Mouse (Mus musculus) regulatory T cell (primary cell): ENCODE data around the gene Abcc4.

Source experiments
- in situ Hi-C: fragments of 300-600 bp; cut with MboI, MseI; formaldehyde crosslinking; loops from one replicate; pipeline ENCODE4 v1.15.1; 2025; ENCODE audit warnings: high pct_unique_total_duplicates

Abcc4 gene

DNA sequence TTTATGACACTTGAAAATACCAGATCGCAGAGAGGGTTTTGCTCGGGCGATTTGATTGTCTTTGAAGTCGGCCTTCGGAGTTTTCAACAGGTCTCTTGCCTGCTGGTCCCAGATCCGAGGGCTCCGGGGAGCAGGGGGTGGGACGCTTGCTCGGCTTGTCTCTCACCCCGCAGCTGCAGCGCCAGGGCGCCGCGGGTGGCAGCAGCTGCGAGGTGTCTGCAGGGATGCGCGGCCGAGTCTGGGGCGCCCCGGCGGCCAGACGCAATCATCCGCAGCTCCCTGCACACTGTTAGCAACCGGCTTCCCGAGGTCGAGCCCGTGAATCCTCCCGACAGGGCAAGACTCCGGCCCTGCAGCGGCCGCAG lies 269.2 kb downstream of the Abcc4 start:
- in situ Hi-C loops, result no loop called here

DNA sequence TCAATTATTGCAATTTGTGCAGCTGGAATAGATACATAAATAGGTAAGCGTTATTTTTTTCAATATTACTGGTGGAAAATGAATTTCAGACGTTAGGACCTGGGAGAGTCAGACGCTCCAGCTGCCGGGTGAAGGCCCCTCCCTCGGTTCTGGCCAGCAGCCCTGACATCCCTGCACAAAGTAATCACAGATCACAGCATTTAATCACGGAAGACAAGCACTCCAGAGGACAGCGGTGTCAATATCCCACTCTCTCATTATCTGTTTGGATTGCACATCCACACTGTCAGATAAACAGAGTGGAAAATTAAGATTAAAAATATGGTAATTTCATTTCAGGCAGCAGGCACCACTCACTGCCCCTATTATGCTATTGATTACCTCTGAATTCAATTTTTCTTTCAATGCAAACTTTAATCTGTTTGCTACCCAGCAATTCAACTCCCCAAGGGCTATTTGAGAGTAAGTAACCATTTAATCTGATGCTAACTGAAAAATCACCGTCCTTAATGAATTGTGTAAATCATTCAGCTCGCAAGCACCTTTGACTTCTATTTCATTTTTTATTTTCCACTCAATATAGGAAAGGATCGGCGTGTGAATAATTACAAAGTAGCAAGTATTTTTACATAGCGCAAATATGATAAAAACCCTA lies 270.2 kb downstream of the Abcc4 start:
- in situ Hi-C loops, result no loop called here

DNA sequence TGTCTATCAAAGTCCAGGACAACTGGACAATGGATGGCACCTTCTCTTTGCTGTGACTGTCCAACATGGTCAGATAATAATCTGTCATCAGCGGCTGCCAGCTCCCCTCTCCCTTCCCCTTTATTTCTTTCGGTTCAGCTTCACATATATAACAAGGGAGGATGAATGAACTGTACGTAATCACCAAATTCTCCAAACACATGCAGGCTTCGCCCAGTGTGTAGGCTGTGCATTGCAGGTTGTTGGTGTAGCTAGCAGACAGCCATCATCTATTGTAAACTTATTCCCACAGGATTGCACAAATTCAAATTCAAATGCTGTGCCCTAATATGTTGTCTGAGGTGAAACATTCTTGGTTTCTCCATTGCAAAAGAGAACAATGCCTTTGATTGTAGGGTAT lies 271.2 kb downstream of the Abcc4 start:
- in situ Hi-C loops, result no loop called here

DNA sequence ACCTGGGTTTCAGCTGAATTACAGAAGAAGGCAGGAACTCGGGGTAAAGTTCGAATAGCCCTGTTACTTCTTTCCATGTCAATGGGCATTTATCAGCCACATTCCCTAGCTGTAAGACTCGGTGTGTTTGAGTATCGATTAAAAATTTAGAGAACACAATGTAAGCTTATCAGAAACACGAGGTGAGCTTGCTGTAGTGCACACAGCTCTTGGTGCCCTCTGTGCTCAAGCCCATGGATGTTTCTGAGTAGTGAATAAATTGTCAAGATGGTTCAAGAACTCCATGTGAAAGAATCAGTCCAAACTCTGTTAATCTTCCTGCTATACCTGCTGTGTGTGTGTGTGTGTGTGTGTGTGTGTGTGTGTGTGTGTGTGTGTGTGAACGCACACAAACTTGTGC lies 272.2 kb downstream of the Abcc4 start:
- in situ Hi-C loops, result no loop called here
